Mouse (Mus musculus): ENCODE data around the gene Cmtr2.

Cmtr2 gene

GRCm38 (mm10) chr8:110266741-110267140 is 51.3 kb downstream of the Cmtr2 start, which contains the start of gene Hydin:
TSS of gene Hydin (plus strand) at chr8:110266977.
- peak; percentile 51 for DNase-seq

- no peak for DNase-seq
Measured at GRCm38 (mm10) chr8:110267268-110267667, 51.8 kb downstream of the Cmtr2 start.

GRCm38 (mm10) chr8:110270659-110271058 is 55.2 kb downstream of the Cmtr2 start:
- peak; percentile 36 for DNase-seq

DNA sequence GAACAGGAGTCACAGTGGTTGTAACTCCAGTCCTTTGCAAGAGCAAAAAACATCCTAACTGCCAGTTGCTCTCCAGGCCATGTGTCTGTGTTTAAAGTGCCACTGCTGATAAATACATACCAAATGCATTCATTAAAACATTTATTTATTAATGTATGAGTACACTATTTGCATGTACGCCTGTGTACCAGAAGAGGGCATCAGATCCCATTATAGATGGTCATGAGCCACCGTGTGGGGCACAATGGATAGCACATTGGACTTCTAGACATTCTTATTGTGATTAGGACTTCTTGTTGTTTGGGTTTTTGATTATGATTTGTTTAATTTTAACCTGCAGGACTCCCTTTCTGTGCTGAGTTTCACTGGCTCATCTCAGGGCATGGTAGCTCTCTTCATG is 57.9 kb downstream of the Cmtr2 start:
- no peak for DNase-seq
